Mouse (Mus musculus): ENCODE data around the gene Mpc1.
"Not testable (repeated sequence)": the region's sequence is repeated elsewhere in the genome, so short reads cannot be mapped to it uniquely, and the experiment has no call there.

Mpc1 gene

DNA sequence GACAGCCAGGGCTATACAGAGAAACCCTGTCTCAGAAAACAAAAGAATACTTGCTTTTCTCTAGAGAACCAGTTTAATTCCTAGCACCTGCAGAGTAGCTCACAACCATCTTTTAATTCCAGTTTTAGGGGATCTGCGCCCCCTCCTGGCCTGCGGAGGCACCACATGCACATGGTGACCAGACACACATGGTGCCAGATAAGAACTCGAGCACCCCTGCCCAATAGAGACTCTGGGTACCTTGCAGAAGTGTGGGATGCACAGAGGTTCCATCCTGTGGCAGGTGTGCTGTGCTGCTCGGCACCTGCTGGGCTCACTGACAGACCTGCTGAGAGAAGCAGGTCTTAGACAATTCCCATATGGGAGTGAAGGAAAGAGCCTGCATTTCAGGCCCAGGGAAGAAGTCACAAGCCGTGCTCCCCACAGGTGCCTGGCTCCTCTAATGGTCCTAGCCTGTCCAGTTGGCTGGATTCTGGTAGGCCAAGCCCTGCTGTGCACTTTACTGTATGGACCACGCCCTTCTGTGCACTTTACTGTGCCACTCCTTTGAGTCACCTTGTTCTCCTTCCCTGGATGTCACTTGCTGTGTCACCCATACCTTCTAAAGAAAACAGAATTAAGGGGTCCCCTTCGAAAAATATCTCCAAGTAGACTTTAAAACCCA is 45.9 kb downstream of the Mpc1 start:
- no peak for DNase-seq (ENCODE audit: low read depth)

DNA sequence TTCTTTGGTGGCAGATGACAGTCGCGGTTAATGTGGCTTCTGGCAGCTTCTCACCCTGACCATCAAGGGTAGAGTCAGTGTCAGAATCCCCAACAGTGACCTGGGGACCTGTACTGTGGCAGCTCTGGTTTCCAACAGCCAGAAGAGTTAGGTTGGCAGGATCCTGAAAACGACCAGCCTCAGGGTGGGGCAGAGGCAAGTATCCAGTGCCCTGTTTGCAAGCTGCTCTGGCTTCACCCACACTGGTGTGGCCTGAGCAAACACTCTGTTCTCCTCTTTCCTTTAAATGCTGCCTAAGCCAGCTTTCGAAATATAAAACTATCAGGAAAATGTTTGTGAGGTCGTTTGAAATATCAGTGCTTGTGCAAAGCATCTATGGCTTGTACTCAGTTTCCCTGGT is 47.9 kb downstream of the Mpc1 start:
- no peak for DNase-seq (ENCODE audit: low read depth)

DNA sequence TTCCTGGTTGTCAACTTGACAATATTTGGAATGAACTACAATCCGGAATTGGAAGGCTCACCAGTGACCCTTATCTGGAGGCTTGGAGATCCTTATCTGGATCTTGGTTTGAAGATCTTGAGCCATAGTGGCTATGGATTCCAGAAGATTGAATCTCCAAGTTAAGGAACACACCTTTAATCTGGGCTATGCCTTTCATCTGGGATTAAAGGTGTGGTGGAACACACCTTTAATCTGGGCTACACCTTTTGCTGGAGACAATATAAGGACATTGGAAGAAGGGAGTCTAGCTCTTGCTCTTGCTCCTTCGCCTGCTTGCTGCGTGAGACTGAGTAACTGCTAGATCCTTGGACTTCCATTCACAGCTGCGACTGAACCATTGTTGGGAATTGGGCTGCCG is 54.5 kb downstream of the Mpc1 start, which contains the start of gene Prr18:
TSS of gene Prr18 (plus strand) at position 301 of the 400 bp plus-strand sequence.
- not testable (repeated sequence) for DNase-seq (ENCODE audit: low read depth)

DNA sequence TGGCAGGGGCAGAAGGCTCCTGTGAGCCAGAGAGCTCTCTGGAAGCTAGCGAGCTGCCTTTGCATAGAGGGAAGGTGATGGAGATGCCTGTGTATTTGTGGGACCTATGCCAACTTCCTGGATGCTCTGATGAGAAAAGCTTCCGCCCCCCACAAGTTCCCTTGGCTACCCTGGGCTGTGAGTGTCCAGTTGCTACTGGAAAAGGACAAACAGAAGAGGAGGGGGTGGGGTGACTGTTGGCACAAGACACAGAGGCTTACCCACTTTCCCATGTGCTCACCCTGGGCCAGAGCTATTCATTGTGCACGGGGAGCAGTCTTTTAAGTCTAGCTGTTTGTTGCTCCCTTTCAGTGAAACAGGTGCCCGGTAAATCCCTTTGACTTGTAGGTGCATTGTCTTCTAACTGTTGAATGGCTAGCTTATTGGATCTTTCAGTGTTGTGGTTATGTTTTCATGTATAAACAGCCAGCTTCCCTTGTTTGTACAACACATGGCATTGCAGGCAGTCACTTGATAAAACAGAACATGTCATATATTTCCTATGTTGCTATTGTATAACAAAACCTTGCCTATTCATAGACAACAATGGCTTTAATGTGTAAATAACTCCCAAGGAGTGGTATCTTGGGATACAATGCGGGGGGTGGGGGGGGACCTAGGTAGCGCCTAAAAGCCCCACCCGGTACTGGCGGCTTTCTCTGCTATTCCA is 57.1 kb downstream of the Mpc1 start:
- no peak for DNase-seq (ENCODE audit: low read depth)

DNA sequence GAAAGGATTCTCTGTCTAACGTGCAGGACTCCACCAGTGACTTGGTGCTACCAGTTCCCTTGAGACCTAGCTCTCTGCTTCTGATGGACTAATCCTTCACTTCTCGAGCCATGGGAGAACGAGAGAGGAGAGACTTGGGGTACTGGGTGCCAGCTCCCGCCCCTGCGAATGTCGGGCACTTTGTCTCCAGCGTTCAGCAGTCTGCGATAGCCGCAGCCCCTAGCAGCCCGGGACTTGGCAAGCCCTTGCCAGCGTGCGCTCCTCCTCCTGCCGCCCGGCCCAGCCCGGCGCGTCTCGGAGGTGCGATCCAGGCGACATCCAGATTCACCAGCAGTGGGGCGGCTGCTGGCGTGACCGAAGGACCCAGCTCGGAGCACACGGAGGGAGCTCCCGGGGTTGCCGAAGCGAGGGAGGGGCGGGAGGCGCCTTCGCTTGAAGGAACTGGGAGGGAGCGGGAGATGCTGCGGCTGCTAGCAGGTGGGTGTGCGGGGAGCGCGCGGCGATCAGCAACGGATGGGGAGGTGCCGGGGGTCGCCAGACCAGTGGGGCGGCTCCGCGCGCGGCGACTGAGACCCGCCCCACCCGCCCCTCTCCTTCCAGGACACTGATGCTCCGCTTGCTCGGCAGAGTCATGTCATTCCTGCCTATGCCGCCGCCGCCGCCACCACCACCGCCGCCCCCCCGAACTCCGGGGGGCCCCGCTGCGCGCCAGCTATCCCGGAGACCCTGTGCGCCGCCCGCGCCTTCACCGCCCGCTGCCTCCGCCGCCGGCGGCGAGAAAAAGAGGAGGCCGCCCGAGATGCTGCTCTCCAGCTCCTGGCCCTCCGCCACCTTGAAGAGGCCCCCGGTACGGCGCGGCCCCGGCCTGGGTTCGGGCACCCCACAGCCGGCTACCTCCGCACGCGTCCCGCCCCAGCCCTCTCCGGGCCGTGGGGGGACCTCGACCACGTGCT is 58.0 kb downstream of the Mpc1 start:
- DNase-seq (ENCODE audit: low read depth), result no peak

DNA sequence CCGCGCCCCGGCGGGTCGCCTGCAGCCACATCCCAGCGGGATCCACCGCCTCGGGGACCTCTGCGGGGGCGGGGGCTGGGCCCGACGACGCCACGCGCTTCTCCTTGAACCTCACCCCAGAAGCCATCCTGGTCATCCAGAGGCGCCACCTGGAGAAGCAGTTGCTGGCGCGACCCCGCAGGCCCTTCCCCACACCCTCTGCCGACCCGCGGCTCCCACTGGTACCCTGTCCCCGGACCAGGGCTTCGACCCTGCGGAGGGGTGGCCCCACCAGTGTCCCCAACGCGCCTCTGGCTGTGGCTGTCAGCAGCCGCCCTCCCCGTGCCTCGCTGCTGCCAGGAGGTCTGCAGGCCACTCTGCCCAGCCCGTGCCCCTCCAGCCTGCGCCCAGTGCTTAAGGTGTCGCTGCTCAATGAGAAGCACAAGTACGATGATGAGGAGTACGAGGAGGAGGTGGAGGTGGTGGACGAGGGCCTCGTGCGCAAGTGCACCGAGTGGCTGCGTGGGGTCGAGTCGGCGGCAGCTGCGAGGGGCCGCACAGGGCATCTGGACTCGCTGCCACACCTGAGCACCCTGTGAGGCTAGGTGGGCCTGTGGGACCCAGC is 58.8 kb downstream of the Mpc1 start:
- no peak for DNase-seq (ENCODE audit: low read depth)

DNA sequence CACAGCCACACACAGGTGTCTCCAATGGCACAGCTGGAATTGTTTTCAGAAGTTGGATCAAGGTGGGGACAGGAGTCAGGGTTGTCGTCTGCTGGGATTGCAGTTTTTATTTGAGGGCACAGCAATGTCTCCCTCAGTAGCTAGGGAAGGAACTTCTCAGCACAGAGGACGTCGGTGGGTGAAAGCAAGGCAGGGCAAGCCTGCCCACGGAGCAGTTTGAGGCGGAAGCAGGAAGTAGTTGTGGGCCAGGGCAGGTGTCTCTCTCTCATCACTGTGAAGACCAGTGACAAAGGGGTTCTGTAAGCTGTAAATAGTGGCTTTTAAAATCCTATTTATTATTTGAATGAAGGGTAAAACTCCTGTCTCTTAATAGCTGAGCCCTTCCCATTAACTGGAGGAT is 60.0 kb downstream of the Mpc1 start:
- no peak for DNase-seq (ENCODE audit: low read depth)

DNA sequence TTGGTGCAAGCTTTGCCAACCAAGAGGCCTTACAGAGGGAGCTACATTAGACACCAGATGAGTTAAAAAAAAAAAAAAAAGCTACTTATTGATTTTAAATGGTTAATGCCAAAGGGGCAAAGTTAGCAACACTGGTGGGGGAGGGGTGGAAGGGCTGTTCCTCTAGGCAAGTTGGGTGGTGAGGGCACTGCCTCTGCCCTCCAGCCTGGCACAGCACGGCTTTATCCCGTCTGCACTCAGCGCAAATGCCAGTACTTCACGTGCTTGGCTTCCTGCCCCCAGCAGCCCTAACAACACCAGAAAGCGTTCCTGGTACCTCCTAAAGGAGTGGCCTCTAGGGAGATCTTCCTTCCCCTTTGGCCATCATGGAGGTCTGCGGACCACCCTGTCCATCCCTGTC is 60.7 kb downstream of the Mpc1 start:
- DNase-seq (ENCODE audit: low read depth), result no peak
